Mouse (Mus musculus) 3134 (cell line): ENCODE data around the gene Cpa4.

Experiments
- DNase-seq: peaks from one replicate; pipeline ENCODE4 v3.0.0-alpha.2; 2011; ENCODE audit warnings: low spot score; ENCODE audit not compliant: insufficient read length; ENCODE audit errors: extremely low read depth

Gene Cpa4

GRCm38 (mm10) chr6:30551644-30552580, 16.3 kb upstream of the Cpa4 start:
- no peak for DNase-seq

- no peak for DNase-seq
Observed at GRCm38 (mm10) chr6:30552628-30553027, 15.5 kb upstream of the Cpa4 start.

DNA sequence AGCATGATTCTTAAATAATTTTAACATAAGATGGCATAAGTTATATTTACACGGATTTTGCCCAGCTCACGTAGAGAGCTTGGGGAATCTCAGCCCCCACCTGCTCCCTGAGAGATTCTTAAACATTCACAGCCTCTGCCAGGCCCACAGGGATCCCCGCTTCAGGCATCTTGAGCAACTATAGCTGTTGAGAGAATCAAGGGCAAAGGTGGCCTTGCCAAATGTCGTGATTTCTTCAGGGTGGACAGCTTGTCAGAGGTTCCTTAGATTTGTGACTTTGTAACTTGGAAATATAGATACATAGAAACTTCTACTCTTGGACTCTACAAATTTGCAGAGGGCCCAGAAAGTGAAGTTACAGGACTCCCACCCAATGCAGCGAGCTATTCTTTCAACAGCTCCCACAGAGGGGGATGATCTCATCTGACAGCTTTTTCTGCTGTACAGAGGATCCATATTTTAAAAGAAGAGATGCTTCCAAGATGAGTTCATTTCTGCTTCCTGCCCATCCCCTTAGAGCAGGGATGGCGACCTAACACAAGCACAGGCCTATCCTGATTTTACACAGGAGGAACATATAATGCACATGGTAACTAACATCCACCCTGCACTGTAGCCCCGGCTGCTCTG, 14.7 kb upstream of the Cpa4 start:
- no peak for DNase-seq

GRCm38 (mm10) chr6:30554092-30554491, 14.1 kb upstream of the Cpa4 start:
- no peak for DNase-seq

DNA sequence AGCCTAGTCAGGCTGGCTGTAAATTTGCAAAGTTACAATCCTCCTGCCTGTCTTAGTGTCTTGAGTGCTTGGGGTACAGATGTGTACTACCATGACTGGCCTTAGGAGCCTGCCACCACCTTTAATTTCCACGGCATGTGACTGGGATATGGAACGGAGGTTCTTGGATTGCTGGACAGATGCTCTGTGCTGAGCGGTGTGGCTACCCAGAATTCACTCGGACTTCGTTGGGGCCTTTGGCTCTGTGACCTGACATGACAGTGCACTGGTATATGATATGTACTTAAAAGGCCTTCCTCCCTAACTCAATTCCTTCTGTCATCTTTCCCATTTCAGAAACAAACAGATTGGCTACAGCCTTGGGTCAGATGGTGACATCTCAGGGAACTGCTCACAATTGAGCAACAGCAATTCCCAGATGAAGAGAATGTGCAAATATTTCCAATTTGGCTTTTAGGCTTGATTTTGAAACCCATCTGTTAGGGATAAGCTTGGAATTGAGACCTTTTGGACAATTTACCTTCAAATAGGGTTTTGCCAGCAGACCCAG, 13.5 kb upstream of the Cpa4 start:
- DNase-seq, result no peak

GRCm38 (mm10) chr6:30556080-30556479, 12.1 kb upstream of the Cpa4 start:
- no peak for DNase-seq

DNA sequence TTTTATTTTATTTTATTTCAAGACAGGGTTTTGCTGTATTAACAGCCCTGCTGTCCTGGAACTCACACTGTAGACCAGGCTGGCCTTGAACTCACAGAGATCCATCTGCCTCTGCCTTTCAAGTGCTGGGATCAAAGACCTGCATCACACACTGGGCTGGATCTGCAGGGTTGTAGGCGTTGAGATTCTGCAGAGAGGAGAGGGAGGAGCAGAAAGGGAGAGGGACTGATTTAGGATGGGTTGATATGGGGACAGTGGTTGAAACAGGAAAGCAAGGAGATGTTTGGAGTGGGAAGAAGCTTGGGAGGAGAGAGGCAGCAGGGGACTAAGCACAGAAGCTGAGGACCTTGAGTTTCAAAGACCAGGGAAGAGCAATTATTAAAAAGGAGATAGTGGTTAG, 8.4 kb upstream of the Cpa4 start:
- no peak for DNase-seq

DNA sequence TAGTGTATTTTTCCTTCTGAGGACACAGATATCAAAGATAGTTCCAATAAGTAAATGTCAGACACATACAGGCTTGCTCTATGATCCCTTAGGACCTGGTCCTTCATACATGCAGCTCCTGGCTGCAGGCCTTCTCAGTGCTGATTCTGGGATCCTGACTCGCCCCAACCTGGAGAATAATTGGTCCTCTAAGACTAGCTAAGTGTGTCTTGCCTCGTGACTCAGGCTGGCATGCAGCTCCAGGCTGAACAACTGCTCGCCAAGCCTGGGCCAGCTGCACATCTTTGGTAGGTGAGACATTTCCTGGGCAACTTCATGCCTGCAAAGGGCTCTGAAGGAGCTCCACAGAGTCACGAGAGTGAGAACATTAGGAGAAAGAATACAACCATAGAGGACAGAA, 6.0 kb upstream of the Cpa4 start:
- peak; percentile 42 for DNase-seq

DNA sequence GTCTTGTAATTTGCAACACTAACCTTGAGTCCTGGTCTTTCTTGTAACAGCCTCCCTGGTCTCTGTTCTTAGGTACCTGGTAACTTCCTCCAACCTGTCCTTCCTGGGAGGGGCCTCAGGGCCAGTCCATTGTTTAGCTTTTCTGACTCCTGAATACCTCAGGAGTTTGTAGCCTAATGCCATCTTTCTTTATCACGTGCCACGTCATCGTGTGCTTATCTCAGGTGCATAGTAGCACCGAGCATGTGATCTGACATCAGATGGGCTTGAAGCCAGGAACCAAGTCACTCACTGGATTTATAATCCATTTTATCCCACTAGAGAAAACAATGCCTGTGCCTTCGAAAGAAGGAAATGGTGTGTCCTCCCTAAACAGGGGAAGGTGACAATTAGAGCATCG, 4.6 kb upstream of the Cpa4 start:
- DNase-seq, result no peak

DNA sequence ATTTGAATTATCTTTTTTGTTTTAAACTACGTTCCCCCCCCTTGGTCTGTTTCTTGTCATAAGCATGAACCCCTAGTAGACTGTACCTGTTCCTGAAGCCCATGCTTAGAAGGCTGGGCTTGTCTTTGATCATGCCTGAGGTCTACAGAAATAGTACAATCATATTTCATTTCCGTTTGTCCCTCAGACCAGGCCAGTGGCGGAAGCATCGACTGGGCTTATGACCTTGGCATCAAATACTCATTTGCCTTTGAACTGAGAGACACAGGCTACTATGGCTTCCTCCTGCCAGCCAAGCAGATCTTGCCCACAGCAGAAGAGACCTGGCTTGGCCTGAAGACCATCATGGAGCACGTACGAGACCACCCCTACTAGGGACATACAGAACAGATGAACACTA, 4.1 kb upstream of the Cpa4 start:
- DNase-seq, result no peak

DNA sequence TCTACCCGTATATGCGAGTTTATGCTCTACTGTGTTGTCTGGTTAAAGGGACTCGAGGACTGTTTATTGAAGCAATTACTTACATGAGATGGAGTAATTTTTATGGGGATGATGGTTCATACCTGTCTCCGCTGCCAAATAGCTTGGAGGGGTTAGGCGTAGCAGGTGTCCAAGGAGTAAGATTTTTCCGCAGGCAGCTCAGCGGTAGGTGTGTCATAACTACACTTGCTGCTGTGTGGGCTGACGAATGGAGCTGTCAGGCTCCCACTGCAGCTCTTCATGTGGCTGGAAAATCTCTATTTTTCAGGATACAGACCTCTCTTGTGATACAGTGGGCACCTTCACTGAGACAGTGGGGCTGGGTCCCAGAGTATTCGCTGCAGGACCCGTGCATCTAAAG, 1.2 kb downstream of the Cpa4 start:
- DNase-seq, result no peak

DNA sequence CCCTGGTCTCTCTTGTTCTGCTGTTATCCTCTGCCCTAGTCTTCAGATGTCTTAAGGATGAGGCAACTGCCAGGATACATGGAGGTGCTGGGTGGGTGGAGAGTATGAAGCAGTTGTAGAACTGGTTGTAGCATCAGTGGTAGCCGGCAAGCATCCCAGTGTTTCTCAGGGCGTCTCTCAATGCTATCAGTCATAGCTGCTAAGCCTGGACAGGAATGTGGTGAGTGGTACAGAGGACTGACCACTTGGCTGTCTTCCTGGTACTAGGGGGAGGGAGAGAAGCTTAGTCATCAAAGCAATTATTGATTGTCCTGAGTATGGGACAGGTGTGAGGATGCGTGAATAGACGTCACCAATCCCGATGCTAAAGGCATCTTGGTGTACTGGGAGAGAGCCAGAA, 1.8 kb downstream of the Cpa4 start:
- DNase-seq, result no peak

DNA sequence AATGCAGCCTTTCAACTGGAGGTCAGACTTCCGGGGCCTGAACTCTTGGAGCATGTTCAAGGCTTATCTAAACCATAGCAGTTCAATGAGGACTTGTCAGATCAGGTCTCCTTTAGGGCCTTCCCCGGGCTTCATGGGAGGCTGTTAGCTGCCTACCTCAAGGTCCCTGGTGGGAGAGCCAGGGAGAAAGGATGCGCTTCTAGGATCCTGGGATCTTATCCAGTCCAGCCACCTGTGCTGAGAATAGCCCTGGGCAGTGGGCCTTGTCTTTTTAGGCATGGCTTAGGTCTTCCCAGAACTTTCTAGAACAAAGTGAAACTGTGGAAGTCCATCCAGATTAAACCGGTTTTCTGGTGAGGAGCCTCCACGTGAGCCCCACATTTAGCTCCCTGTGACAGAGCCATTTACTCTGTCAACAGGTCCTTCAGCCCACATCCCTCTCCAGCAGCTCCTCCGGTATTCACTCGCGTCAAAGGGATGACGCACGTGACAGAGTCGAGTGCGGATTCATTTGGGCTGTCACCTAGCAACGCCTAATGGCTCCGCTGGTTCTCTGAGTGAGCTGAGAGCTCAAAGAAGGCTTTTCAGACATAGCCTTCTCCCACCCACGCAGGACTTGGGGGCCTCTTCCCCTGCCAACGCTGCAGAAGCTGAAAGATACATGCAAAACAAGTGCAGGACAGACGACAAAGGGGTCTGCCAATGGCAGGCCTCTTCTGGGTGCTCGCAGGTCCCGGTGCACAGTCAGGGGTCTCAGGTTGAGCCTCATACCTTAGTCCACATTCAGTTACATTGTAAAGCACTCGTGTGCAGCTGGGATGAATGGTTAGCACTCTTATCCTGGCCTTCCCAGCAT, 4.5 kb downstream of the Cpa4 start:
- no peak for DNase-seq

GRCm38 (mm10) chr6:30573380-30573779, 5.2 kb downstream of the Cpa4 start:
- no peak for DNase-seq

GRCm38 (mm10) chr6:30574945-30575344, 6.8 kb downstream of the Cpa4 start:
- no peak for DNase-seq

DNA sequence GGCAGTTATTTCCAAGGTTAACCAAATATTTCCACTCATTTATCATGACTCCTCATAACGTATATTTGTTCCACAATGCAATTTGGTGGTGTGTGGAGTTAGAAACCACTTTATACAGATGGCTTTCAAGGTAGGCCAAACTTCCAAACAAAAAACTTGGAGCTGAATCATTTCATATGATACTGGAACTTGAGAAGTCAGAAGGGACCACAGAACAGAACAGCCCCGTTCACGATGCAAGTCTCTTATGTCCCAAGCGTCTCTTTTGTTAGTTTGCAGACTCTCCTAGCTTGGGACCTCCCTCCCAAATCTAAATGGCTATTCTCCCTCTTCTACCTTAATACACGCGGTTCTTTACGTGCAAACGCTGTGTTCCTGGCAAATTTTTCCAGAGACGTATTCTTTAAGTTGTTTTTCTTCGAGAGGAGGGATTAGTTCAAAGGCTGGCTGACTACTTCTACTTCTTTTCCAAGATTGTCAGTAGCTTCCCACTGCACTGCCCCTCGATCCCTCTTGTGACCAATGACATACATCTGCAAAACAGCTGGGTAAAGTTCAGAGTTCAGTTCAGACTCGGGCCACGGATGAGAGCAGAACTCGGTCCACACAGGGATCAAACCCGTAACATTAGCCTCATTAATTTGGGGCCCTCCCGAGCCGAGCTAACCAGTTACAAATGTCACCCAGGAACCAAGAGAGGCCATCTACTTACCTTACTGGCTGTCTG, 8.5 kb downstream of the Cpa4 start:
- DNase-seq, result no peak

- DNase-seq, result no peak
Observed at GRCm38 (mm10) chr6:30579961-30580840, 12.0 kb downstream of the Cpa4 start.

- DNase-seq, result no peak
Observed at GRCm38 (mm10) chr6:30580841-30581176, 12.6 kb downstream of the Cpa4 start.

DNA sequence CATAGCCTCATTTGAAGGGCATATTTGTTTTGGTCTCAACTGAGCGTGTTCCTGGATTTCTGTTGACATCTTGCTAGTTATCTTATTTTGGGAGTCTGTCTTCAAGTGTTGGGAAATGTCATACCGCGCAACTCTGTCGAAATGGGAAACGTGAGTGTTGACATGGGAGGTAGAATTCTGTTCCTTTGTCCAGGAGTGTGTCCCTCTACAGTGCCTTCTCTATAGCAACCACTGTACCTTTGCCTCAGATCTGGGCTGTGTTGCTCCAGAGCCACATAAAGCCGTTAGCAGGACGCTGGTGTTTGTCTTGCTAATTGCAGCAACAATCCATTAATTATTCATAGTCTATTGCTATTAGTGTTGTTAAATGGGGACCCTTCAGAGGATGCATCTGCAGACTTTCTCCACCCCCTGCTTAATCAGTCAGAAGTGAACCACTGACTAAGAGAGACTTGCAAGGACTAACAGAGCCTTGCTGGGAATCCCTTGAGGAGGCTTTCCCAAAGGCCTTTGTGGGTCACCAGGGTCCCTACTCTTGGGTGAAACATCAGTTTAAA, 18.8 kb downstream of the Cpa4 start:
- DNase-seq, result no peak
